Mouse (Mus musculus): Measurements from ENCODE around the gene Car6.

The Car6 gene

GRCm38 (mm10) chr4:150201232-150201631 is at the start of gene Car6:
Car6 (minus strand) TSS chr4:150201332.
- no peak for DNase-seq (ENCODE audit: low spot score)

- no peak for DNase-seq (ENCODE audit: low spot score)
Measured at GRCm38 (mm10) chr4:150249731-150250270, 48.7 kb upstream of the Car6 start.

- DNase-seq (ENCODE audit: low spot score), result no peak
Measured at GRCm38 (mm10) chr4:150248917-150249316, 47.8 kb upstream of the Car6 start.

GRCm38 (mm10) chr4:150248009-150248408 is 46.9 kb upstream of the Car6 start:
- DNase-seq (ENCODE audit: low spot score), result peak; percentile 68

DNA sequence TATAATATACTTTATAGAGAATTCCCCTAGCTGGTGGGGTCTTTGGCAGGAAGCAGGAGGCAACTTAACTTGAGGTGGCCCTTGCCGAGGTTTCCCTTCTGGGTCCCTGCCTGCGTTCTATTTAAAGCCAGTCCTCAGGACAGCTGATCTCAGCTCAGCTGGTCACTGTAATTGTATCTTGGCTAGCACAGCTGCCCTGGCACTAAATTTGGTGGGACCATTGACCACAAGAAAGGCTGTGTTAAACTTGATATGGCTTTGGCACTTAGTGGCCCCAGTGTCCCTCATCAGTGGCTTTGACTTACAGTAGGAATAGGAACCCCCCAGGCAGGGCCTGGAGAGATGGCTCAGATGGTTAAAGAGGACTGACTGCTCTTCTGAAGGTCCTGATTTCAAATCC is 44.7 kb upstream of the Car6 start:
- DNase-seq (ENCODE audit: low spot score), result no peak

GRCm38 (mm10) chr4:150242745-150243144 is 41.6 kb upstream of the Car6 start:
- DNase-seq (ENCODE audit: low spot score), result no peak

DNA sequence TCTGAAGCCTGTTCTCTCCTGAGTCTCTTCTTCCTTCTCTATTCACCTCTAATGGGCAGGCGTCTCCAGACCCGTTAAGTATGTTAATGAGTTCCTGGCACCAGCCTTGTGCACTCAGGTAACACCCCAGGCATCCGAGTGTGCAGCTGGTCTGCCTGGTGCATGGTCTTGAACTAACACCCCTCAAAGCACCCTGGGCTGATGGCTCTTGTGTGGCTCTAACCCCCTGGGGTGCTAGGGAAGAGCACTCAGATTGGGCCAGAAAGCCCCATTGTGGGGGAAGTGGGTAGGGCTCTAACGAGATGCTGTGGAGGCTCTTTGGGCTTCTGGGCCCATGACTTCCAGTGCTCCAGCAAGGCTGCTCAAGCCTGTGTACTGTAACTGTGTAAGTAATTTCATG is 40.6 kb upstream of the Car6 start:
- DNase-seq (ENCODE audit: low spot score), result no peak

DNA sequence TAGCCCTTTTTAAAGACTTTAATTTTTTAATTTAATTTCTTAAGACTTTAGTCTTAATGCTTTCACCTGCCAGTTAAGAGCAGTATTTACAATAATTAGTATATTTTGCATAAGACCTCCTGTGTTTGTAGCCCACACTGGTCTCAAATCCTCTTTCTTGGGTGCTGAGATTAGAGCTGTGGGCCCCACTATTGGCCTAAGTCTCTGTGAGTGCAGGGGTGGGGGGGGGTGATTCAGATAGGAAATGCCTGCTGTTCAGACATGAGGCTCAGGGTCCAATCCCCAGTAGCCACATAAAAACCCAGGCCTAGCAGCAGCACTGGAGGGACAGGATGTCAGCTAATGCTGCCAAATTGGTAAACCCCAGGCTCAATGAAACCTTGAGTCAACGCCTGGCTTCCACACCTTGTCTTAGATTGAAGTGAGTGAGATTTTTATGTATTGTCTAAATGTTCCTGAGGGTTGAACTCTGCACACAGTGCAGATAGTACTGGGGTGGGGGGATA is 39.3 kb upstream of the Car6 start:
- DNase-seq (ENCODE audit: low spot score), result no peak

GRCm38 (mm10) chr4:150239951-150240368 is 38.8 kb upstream of the Car6 start:
- peak; percentile 95 for DNase-seq (ENCODE audit: low spot score)

DNA sequence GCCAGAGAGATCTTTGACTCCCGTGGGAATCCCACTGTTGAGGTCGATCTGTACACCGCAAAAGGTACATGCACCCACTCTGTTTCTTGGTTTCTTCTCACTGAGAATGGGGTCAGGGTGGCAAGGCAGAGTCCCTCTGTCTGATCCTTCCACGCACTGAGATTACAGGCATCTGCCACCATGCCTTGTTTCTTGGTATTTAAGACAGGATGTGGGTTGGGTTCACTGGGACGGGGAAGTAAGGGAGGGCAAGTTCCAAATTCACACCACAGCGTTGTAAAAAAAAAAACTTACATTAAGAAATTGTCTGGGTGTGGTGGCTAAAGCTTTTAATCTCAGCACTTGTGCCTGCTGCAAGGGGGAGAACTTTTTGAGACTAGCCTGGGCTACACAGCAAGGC is 38.4 kb upstream of the Car6 start:
- no peak for DNase-seq (ENCODE audit: low spot score)

GRCm38 (mm10) chr4:150239087-150239480 is 38.0 kb upstream of the Car6 start:
- no peak for DNase-seq (ENCODE audit: low spot score)

DNA sequence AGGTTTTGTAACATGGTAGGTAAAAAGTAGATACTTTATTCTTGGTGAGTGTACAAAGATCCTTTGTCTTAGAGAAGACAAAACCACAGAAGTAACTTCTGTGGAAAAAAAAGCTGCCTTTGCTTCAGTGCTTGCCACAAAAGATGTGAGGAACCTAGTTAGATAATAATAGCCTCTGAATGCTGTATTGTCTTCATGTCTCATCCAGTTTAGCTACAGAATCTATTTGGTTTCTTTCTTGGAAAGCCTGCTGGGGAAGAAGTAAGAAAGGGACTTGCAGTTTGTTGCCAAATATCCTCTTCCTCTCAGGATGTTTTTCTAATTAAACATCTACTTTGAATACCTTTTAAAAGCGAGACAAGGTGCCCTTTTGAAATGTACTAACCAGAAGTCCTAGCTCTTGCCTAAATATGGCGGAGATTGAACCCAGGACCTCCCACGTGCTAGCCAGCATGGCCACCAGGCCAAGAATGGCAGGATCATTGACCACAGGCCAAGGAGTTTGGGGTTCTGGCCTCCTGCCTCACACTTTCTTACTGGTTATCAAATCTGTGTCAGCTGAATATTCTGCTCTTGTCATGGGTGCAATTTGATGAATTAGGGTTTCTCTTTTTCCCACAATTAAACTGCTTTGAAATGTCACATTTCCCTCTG is 37.4 kb upstream of the Car6 start:
- DNase-seq (ENCODE audit: low spot score), result no peak

DNA sequence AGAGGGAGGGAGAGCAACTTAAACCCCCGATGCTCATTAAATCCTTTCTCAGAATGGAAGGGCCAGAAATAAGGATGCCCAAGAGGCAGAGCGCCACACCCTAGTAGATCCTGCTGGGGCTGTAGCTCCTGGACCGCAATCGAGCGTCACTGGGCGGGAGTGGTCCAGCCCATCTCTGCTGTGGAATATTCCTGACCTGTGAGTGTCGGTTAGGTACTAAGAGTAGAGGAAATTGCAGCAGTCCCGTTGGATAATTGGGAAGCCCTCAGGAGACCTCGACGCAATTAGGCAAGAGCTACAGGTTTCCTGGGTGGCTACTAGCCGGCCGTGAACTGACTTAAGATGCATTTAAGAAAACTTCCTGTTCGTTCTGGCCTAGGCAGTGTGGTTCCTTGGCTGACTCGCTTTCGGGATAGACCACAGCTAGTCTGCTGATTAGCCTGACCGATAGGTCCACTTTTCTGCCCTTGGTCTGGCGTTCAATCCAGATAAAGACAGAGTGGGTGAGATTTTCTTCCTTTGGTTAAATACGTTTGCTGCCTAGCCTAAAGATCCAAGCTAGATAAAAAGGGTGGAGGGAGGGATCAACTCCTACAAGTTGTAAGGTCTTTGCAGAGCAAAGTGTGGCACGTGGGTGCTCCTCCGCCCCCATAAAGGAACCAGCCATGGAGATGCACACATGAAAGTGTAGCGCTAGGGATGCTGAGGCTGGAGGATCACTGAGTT is 36.7 kb upstream of the Car6 start:
- peak; percentile 53 for DNase-seq (ENCODE audit: low spot score)

- DNase-seq (ENCODE audit: low spot score), result peak; percentile 95
Measured at GRCm38 (mm10) chr4:150236521-150237481, 35.7 kb upstream of the Car6 start, which contains the start of gene Eno1. Eno1 (plus strand) TSS chr4:150236721.

DNA sequence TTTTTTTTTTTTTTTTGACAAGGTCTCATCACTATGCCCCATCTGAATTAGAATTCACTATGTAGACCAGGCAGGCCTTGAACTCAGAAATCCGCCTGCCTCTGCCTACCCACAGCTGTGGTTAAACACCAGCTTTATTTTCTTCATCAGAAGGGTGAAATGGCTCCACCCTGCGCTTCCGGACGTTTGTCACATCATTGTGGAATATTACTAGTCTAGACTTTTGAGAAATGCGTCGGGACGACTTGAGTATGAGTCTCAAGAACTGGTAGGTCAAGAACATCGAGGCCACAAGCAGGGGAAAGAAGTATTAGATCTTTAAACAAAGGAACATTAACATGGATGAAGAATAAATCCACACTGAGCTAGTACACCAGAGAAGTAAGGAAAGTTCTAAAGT is 34.9 kb upstream of the Car6 start:
- no peak for DNase-seq (ENCODE audit: low spot score)

GRCm38 (mm10) chr4:150235585-150235984 is 34.5 kb upstream of the Car6 start:
- DNase-seq (ENCODE audit: low spot score), result no peak

DNA sequence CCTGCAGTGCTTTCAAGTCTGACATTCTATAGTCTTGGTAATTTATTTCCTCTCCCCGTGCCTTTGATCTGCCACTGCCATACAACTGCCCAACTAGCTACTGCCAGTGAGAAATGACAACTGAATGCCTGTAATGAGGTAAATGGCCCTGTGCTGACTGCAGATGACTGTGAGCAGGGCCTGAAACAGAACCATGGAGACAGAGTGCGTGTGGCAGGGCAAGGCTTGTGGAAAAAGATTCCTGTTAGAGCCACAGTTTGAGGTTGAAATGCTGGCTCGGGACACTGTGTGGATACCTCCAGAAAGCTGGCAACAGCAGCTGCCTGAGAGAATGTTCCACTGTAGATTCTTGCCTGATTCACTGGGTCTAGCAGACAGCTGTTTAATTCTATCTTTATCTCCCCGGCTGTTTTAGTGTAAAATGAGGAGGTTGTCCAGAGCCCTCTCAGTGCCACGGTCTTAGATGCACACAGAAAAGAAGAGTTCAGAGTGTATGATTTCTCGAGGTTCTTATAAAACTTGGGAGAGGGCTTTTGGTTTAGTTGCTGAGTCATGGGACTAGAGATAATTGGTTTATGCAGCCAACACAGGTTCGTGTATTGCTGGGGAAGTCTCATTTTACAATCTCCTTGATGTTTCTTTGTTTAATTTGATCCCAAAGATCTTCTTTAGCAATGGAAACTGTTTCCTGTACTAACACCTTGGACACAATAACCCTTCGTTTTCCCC is 33.6 kb upstream of the Car6 start:
- no peak for DNase-seq (ENCODE audit: low spot score)

DNA sequence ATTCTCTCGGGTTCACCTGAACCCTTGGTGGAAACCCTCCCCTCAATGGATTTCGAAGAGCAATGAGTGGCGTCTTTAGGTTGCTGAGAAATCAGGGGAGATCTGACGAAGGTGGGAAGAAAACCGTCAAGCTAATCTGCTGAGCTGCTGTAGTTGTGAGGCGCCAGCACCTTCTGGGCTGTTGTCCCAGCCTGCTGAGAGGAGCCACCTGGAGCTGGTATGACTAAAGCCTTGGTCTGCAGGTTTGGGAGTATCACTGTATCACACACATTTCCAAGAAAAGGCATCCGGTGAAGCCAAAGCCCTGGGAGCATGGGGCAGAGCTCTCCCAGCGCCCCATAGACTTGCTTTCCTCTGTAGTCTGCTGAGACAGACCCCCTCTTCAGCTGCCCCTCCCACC is 30.7 kb upstream of the Car6 start:
- no peak for DNase-seq (ENCODE audit: low spot score)

DNA sequence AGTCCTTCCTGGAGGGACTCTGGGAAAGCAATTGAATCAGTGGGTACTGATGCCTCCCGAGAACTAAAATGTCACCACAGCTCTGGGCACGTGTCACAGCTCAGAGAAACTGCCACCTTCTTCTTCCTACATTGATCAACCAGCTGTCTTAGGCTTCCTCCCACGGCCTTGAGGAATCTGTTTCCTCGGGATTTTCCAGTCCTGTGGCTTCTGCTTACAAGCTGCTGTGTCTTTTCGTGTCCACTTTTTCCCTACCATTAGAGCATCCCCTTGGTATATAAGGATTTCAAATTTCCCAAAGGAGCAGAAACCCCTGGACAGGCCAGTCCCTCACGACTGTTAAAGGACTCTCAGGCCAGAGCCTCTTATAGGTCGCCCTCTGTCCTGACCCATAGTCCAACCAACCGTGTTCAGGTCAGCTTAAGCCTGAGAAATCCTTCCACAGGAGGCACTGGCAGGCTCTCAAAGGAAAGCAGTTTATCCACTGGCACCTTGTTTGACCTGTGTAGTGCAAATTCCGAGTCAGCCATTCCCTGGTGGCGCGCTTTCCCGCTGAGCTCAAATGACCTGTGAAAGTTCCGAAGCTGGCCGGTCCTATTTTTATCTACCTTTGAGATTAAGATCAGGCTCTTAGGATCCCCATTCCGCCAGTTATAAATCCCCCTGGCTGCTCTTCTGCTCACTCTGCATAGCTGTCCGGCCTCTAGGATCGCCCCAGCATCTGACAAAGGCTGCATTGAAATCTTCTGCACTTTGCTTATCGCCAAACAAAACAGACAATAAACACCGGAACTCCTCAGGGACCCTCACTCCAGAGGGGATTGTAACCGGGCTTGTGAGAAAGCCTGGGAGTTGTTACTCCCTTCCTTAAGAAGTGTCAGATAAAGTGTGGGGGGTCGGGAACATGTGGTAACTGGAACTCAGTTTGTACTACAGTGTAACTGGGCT is 29.6 kb upstream of the Car6 start:
- no peak for DNase-seq (ENCODE audit: low spot score)

DNA sequence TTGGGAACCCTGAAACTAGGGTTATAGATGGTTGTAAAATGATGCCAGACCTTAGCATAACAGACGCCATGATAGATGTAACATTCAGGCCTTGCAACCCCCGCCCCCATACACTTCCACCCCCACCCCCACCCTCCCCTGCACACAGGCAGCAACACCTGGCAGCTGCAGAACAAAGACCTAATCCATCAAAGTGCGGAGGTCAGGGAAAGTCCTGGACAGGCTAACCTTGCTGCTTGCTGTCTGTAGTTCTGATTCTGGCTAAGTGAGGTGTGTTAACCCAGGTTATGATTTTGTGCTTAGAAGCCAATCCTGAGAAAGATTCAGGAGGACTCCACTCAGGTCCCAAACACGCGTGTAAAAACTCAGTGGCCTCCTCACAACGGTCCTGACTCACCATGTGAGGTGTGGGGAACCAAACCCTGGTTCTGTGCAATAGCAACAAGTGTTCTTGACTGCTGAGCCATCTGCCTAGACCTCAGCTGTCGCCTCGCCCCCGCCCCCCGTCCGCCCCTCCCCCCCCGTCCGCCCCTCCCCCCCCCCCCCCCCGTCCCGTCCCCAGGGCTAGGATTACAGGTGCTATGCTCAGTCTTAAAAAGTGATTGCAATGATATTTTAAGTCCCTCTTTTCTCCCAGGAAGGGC is 28.7 kb upstream of the Car6 start:
- no peak for DNase-seq (ENCODE audit: low spot score)
